Mouse (Mus musculus) myocyte (in vitro differentiated cells): Measurements from ENCODE around the gene B4galt4. TPM values are rescaled to one million over a fixed set of nuclear protein-coding genes. Genes with fewer than 3 reads are reported as not detected.
A peak's percentile ranks its signal among the peaks of the same experiment; 100 is the strongest.

Experiments used
- H3K27me3 ChIP-seq: one replicate; pipeline ENCODE4 v1.6.1; 2011; ENCODE audit not compliant: control insufficient read depth, insufficient read depth, insufficient read length
- H3K36me3 ChIP-seq: one replicate; pipeline ENCODE4 v1.6.1; 2011; ENCODE audit not compliant: control insufficient read depth, insufficient read depth
- H3K4me2 ChIP-seq: one replicate; pipeline ENCODE4 v1.6.1; 2011; ENCODE audit warnings: low read depth, control low read depth
- H3K4me3 ChIP-seq: one replicate; pipeline ENCODE4 v1.5.1; 2011; ENCODE audit warnings: mild to moderate bottlenecking, control low read depth, moderate library complexity
- H3K79me2 ChIP-seq: one replicate; pipeline ENCODE4 v1.6.1; 2011; ENCODE audit not compliant: control insufficient read depth, insufficient read depth
- H3ac ChIP-seq: one replicate; pipeline ENCODE4 v1.6.1; 2011; ENCODE audit not compliant: control insufficient read depth, insufficient read length
- CEBPB ChIP-seq: IDR thresholded peaks from 2 replicates; pipeline ENCODE4 v1.6.1; 2011; ENCODE audit warnings: mild to moderate bottlenecking, moderate library complexity; ENCODE audit not compliant: poor library complexity, insufficient read depth, severe bottlenecking
- E2F4 ChIP-seq: IDR thresholded peaks from one replicate; pipeline ENCODE4 v1.6.1; 2011; ENCODE audit warnings: mild to moderate bottlenecking, control low read depth, moderate library complexity; ENCODE audit not compliant: insufficient read depth
- MAX ChIP-seq: IDR thresholded peaks from one replicate; pipeline ENCODE4 v1.6.1; 2011; ENCODE audit warnings: low read depth, mild to moderate bottlenecking, control low read depth
- MYOD1 ChIP-seq, 3 experiments: IDR thresholded peaks; one replicate each; pipeline ENCODE4 v1.6.1; 2011; ENCODE audit warnings: control low read depth in 2 of 3, low read depth in 2 of 3, mild to moderate bottlenecking in 2 of 3, moderate library complexity in 1 of 3; ENCODE audit not compliant: insufficient read length in 2 of 3, control insufficient read depth in 1 of 3
- MYOG ChIP-seq, 3 experiments: IDR thresholded peaks; one replicate each; pipeline ENCODE4 v1.6.1; 2011; ENCODE audit warnings: control low read depth in 2 of 3, low read depth in 2 of 3, mild to moderate bottlenecking in 2 of 3; ENCODE audit not compliant: insufficient read length in 2 of 3, control insufficient read depth in 1 of 3, insufficient read depth in 1 of 3
- POLR2A ChIP-seq: IDR thresholded peaks from one replicate; pipeline ENCODE4 v1.6.1; 2011; ENCODE audit warnings: low read depth, mild to moderate bottlenecking, control low read depth, moderate library complexity; ENCODE audit not compliant: insufficient read length
- POLR2AphosphoS2 ChIP-seq: IDR thresholded peaks from one replicate; pipeline ENCODE4 v1.6.1; 2011; ENCODE audit warnings: low read depth, control low read depth; ENCODE audit not compliant: insufficient read length
- REST ChIP-seq: IDR thresholded peaks from one replicate; pipeline ENCODE4 v1.6.1; 2011; ENCODE audit warnings: mild to moderate bottlenecking, control low read depth, moderate library complexity; ENCODE audit not compliant: insufficient read depth, insufficient read length
- SRF ChIP-seq: IDR thresholded peaks from one replicate; pipeline ENCODE4 v1.6.1; 2011; ENCODE audit warnings: low read depth; ENCODE audit not compliant: control insufficient read depth, insufficient read length
- TCF12 ChIP-seq: IDR thresholded peaks from one replicate; pipeline ENCODE4 v1.6.1; 2011; ENCODE audit warnings: mild to moderate bottlenecking, control low read depth; ENCODE audit not compliant: poor library complexity, insufficient read depth, severe bottlenecking
- TCF3 ChIP-seq: IDR thresholded peaks from one replicate; pipeline ENCODE4 v1.6.1; 2011; ENCODE audit warnings: low read depth, control low read depth; ENCODE audit not compliant: insufficient read length
- USF1 ChIP-seq: IDR thresholded peaks from one replicate; pipeline ENCODE4 v1.6.1; 2011; ENCODE audit warnings: low read depth, mild to moderate bottlenecking, control low read depth, moderate library complexity
- polyA plus RNA-seq: library from polyadenylated mRNA; unstranded; fragments of >200 nt; fragmentation: generic; extraction: Trizol; gene quantifications from one replicate; pipeline ENCODE4 v1.2.1, GENCODE M21; 2012; ENCODE audit warnings: missing spikeins

Gene B4galt4
- polyA plus RNA-seq, 1 experiment: 6.6 TPM

DNA sequence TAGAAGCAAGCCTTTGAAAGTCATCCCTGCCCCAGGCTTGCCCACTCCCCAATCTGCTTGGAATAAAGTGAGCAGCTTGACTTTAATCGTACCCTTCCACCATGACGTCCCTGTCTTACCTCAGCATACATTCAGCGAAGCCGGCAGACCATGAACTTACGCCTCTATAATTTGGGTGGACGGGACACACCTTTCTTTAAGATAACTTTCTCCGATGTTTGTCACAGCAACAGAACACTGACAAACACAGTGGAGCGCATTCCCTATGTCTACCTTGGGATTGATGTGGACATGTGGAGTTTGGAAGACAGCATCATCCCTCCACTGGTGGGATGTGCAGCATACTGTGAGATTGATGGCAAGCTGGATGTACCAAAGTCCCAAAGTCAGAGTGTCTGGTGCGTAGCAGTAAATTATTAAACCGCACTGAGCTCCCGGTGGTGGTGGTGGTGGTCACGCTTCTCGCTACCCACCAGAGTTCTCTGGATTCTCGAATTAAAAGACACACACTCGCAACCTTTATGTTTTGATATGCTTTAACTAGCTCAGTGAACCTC, 13.4 kb upstream of the B4galt4 start:
- no peaks in the 10 kb centered on the region for H3K27me3 ChIP-seq
- H3ac ChIP-seq: no peak overlapping the region
- H3K4me2 ChIP-seq: no peak overlapping the region
- H3K79me2 ChIP-seq: no peaks in the 10 kb centered on the region
- H3K36me3 ChIP-seq: no peaks in the 10 kb centered on the region
- TF ChIP-seq TCF12: no peak
- TF ChIP-seq POLR2AphosphoS2: no peak
- no peak for TF ChIP-seq TCF3
- TF ChIP-seq POLR2A: no peak
- no peak for TF ChIP-seq MYOD1 (IDR thresholded peaks at IDR 0.05; ENCODE audit: control insufficient read depth in 1 of 3, insufficient read length in 2 of 3, low read depth in 2 of 3)
- no peak for TF ChIP-seq USF1
- no peak overlapping the region for H3K4me3 ChIP-seq

DNA sequence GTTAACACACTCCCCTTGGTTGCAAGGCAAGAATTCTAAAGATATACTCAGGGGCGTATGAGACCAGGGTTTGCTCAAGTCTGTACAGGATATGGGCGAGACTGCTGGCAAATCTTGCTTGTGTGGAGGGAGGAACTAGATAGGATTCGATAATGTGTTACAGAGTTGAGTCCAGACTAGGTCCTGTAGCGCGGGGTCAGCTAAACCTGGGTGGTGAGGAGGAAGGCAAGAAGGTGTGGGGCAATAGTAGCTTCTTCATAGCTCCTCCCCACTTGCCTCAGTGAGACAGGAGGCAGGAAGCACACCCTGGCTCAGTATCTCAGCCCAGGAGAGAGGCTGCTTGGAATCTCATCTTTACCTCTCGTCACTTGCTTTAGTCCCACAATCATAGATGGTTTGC, 12.9 kb upstream of the B4galt4 start:
- TF ChIP-seq TCF3: no peak
- TF ChIP-seq MYOD1 (IDR thresholded peaks at IDR 0.05; ENCODE audit: control insufficient read depth in 1 of 3, insufficient read length in 2 of 3, low read depth in 2 of 3): no peak
- no peak for TF ChIP-seq CEBPB
- TF ChIP-seq USF1: no peak
- TF ChIP-seq MYOG (IDR thresholded peaks at IDR 0.05; ENCODE audit: control insufficient read depth in 1 of 3, insufficient read depth in 1 of 3, insufficient read length in 2 of 3, low read depth in 2 of 3): no peak
- TF ChIP-seq REST: no peak
- no peak for TF ChIP-seq E2F4
- no peak for TF ChIP-seq SRF
- TF ChIP-seq MAX: no peak
- TF ChIP-seq POLR2AphosphoS2: no peak
- TF ChIP-seq TCF12: no peak
- no peak for TF ChIP-seq POLR2A
- H3K4me3 ChIP-seq: no peak overlapping the region
- H3K27me3 ChIP-seq: no peaks in the 10 kb centered on the region
- H3ac ChIP-seq: no peak overlapping the region
- H3K4me2 ChIP-seq: no peak overlapping the region
- no peaks in the 10 kb centered on the region for H3K79me2 ChIP-seq
- H3K36me3 ChIP-seq: no peaks in the 10 kb centered on the region

DNA sequence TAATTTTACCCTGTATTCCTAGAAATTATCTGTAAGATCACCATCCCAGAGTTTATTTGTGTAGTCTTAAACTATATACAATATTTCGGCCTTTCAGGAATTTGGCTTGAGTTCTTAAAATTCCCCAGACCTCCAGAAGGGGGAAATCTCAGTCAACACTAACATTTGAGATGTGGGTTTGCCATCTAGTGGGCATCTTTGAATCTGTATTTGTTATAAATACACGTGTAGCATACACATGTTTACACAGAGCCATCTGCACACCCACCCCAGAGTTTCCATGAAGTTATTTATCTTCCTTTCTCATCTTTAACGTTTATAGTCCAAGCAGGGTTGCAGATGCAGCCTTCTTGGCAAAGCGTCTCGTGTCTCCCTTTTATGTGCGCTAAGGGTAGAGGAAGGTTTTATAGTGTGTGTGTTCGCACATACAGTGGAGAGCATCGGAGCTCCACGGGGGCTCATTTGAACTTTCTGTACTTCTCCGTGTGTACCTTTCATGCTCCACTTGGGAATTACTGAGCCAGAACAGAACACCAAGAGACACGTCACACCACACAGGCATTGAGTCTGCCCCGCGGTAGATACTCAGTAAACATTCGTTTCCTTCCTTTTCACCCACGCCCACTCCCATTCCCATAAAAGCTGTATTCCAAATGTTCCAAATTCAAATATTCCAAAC, 12.3 kb upstream of the B4galt4 start:
- H3K36me3 ChIP-seq: no peaks in the 10 kb centered on the region
- H3K4me2 ChIP-seq: no peak overlapping the region
- H3K4me3 ChIP-seq: no peak overlapping the region
- no peak overlapping the region for H3ac ChIP-seq
- H3K79me2 ChIP-seq: no peaks in the 10 kb centered on the region
- TF ChIP-seq MYOD1 (IDR thresholded peaks at IDR 0.05; ENCODE audit: control insufficient read depth in 1 of 3, insufficient read length in 2 of 3, low read depth in 2 of 3) (no peak), TCF3 (no peak), USF1 (no peak), POLR2AphosphoS2 (no peak), CEBPB (no peak), TCF12 (no peak), E2F4 (no peak), SRF (no peak), REST (no peak), MAX (no peak), POLR2A (no peak), MYOG (IDR thresholded peaks at IDR 0.05; ENCODE audit: control insufficient read depth in 1 of 3, insufficient read depth in 1 of 3, insufficient read length in 2 of 3, low read depth in 2 of 3) (no peak)
- no peaks in the 10 kb centered on the region for H3K27me3 ChIP-seq

DNA sequence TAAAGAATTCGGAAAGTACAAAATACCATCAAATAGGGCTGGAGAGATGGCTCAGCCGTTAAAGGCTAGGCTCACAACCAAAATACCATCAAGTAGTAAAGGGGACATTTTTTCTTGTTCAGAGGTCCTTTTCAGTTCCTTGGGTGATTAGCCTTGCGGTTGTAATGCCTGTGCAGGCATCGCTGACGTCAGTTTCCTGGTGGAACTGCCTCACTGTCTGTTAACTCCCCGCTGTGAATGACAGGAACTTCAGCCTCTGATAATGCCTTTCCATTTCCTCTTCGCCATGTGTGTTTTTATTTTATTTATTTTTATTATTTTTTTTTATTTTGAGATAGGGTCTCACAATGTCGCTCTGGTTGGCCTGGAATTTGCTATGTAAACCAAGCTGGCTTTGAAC, 11.1 kb upstream of the B4galt4 start:
- Histone ChIP-seq H3K27me3 (no peaks in the 10 kb centered on the region), H3K36me3 (no peaks in the 10 kb centered on the region), H3ac (no peak overlapping the region), H3K4me3 (no peak overlapping the region), H3K4me2 (no peak overlapping the region), H3K79me2 (no peaks in the 10 kb centered on the region)
- no peak for TF ChIP-seq POLR2A

DNA sequence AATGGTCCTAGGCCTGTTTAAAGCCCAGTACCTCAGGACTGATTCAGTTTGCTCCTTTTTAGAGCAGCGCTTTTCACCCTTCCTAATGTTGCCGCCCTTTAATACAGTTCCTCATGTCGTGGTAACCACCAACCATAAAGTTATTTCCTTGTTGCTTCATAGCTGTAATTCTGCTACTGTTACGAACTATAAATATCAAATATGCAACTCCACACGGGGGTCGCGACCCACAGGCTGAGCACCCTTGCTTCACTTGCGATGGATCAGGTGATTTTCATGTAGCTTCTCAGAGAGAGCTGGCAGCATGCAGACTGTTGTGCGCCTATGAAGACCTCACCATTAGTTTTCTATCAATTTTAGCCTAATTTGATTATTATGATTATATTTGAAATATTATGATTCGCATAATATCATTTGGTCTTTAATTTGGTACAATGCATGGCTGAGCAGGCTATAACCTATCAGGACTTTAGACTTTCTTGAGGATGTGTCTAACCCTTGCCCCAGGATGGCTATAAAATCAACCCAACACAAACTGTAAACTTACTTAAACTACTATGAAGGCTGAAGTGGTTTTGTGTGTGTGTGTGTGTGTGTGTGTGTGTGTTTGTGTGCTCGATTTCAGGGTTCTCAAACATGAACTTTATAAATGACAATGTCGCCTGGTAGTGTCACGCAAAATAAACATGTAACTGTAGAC, 710 bp upstream of the B4galt4 start:
- H3K36me3 ChIP-seq: no peaks in the 10 kb centered on the region
- H3K79me2 ChIP-seq: no peaks in the 10 kb centered on the region
- TF ChIP-seq POLR2A: no peak
- TF ChIP-seq TCF3: no peak
- no peak for TF ChIP-seq SRF
- no peak for TF ChIP-seq TCF12
- no peak for TF ChIP-seq USF1
- no peak for TF ChIP-seq REST
- TF ChIP-seq CEBPB: no peak
- TF ChIP-seq POLR2AphosphoS2: no peak
- no peak for TF ChIP-seq MYOG (IDR thresholded peaks at IDR 0.05; ENCODE audit: control insufficient read depth in 1 of 3, insufficient read depth in 1 of 3, insufficient read length in 2 of 3, low read depth in 2 of 3)
- no peak for TF ChIP-seq MAX
- no peak for TF ChIP-seq E2F4
- no peak for TF ChIP-seq MYOD1 (IDR thresholded peaks at IDR 0.05; ENCODE audit: control insufficient read depth in 1 of 3, insufficient read length in 2 of 3, low read depth in 2 of 3)
- peak overlapping the region; percentile 96 for H3K4me2 ChIP-seq
- peak overlapping the region; percentile 28 for H3K4me3 ChIP-seq
- no peaks in the 10 kb centered on the region for H3K27me3 ChIP-seq
- no peak overlapping the region for H3ac ChIP-seq
